Mouse (Mus musculus) G1E-ER4 (cell line): ENCODE measurements around the gene Smarcd2. TPM values are rescaled to one million over a fixed set of nuclear protein-coding genes. Genes with fewer than 3 reads are reported as not detected.

ENCODE experiments used
- GATA1 ChIP-seq: IDR thresholded peaks from one replicate; pipeline ENCODE4 v1.8.0; 2012; ENCODE audit warnings: low read length, inconsistent platforms
- polyA plus RNA-seq: library from polyadenylated mRNA; stranded (reverse); fragments of >175 nt; gene quantifications from 2 replicates; pipeline ENCODE4 v1.2.3, GENCODE M21; 2012

The Smarcd2 gene
- polyA plus RNA-seq, 1 experiment = 109 TPM

DNA sequence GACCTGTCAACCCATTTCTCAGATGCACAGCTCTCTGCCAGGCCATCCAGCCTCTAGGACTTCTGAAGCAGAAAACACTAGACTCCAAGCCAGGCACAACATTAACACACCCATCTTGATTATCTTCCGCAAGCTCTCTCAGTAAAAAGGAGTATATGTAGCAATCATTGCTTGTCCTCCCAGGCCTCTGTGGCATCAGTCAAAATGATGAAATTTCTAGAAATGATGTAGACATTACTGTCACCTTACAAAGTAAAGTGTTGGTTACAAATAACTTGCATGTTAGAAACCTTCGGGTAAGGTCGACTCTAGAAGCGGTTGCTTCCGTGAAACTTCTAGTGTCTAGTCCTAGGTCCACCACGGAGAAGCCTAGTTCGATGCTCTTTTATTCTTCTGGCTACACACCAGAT is 57.3 kb downstream of the Smarcd2 start:
- TF ChIP-seq GATA1 = no peak

DNA sequence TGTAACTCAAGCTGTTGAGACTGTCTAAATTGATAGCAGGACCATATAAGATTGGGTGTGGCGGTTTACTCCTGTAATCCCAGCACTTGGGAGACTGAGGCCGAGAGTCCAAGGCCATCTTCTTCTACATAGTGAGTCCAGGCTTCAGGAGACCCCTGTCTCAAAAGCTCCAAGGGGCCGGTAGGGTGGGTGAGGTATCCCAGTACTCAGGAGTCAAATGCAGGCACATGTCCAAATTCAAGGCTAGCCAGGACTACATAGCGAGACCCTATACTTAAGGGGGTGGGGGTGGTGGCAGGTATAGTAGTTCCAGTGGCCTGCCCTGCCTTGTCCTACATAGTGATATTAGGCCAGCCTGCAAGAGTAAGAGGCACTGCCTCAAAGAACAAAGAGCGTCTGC is 57.9 kb downstream of the Smarcd2 start:
- TF ChIP-seq GATA1 = no peak

Other genes starting within 250 kb of the Smarcd2 start
- gene Dcaf7, start 236.1 kb downstream of the Smarcd2 start, polyA plus RNA-seq = 37.1 and 91.6 TPM in 2 replicates
- 19.8 and 20.1 TPM in 2 replicates for gene Taco1, start 206.9 kb downstream of the Smarcd2 start, polyA plus RNA-seq
- gene Map3k3, start 188.4 kb downstream of the Smarcd2 start, polyA plus RNA-seq = 3.1 and 3.5 TPM in 2 replicates
- not detected in 2 replicates for gene Gm10840, start 112.1 kb downstream of the Smarcd2 start, polyA plus RNA-seq
- gene Limd2, start 112.1 kb downstream of the Smarcd2 start, polyA plus RNA-seq = 218 and 245 TPM in 2 replicates
- 34.1 and 40.1 TPM in 2 replicates for gene Strada, start 70.8 kb downstream of the Smarcd2 start, polyA plus RNA-seq
- gene Ccdc47, start 56.6 kb downstream of the Smarcd2 start, polyA plus RNA-seq = 2.1 and 3.0 TPM in 2 replicates
- gene Ddx42, start 56.0 kb downstream of the Smarcd2 start, polyA plus RNA-seq = 29.6 and 36.2 TPM in 2 replicates
- gene Ftsj3, start 16.9 kb downstream of the Smarcd2 start, polyA plus RNA-seq = 7.3 and 23.1 TPM in 2 replicates
- gene Psmc5, start 16.8 kb downstream of the Smarcd2 start, polyA plus RNA-seq = 54.4 and 72.5 TPM in 2 replicates
- gene Tcam1, start 3.7 kb upstream of the Smarcd2 start, polyA plus RNA-seq = 0.04 TPM in 1 of 2 replicates, not detected in the other
- not detected in 2 replicates for gene Gh, start 28.9 kb upstream of the Smarcd2 start, polyA plus RNA-seq
- gene Cd79b, start 41.8 kb upstream of the Smarcd2 start, polyA plus RNA-seq = not detected in 2 replicates
- gene Scn4a, start 80.3 kb upstream of the Smarcd2 start, polyA plus RNA-seq = not detected in 2 replicates
- not detected in 2 replicates for gene Prr29, start 92.5 kb upstream of the Smarcd2 start, polyA plus RNA-seq
- 50.5 and 63.1 TPM in 2 replicates for gene Icam2, start 115.1 kb upstream of the Smarcd2 start, polyA plus RNA-seq
- gene Ern1, start 214.9 kb upstream of the Smarcd2 start, polyA plus RNA-seq = 6.6 and 10.8 TPM in 2 replicates